Mouse (Mus musculus): ENCODE measurements around the gene Tsga10ip. TPM values are rescaled to one million over a fixed set of nuclear protein-coding genes. Genes with fewer than 3 reads are reported as not detected.
A peak's percentile ranks its signal among the peaks of the same experiment; 100 is the strongest.
"Not testable (repeated sequence)": the region's sequence is repeated elsewhere in the genome, so short reads cannot be mapped to it uniquely, and the experiment has no call there.

Tsga10ip gene
- polyA plus RNA-seq, 1 experiment from 2014 or later, result 0.25 TPM

DNA sequence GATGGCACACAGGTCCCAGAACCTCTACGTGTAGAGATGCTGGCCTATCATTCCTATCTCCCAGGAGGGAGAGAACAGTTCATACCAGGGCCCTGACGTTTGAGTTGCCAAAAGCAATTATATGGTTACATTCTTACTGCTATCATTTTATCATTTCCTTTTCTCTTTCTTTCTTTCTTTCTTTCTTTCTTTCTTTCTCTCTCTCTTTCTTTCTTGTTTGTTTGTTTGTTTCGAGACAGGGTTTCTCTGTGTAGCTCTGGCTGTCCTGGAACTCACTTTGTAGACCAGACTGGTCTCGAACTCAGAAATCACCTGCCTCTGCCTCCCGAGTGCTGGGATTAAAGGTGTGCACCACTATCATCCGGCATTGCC lies 52.8 kb downstream of the Tsga10ip start, which contains the start of gene Cst6:
TSS of gene Cst6 (minus strand) at position 73 of the 372 bp plus-strand sequence.
- not testable (repeated sequence) for H3K9me3 ChIP-seq; ATAC-seq (ENCODE audit: low FRiP score, low read depth); H3K4me1 ChIP-seq; H3K27ac ChIP-seq; H3K36me3 ChIP-seq; H3K27me3 ChIP-seq (replicated peaks)
- peak within 1 kb of the TSS; percentile 70 for H3K9ac ChIP-seq
- peak within 1 kb of the TSS; percentile 78 for H3K4me2 ChIP-seq (replicated peaks)
- peak within 1 kb of the TSS; percentile 38 for H3K4me3 ChIP-seq
- 64% methylated on average over 6 of the region's 6 CpGs for WGBS

GRCm38 (mm10) chr19:5348526-5349501 lies 53.5 kb downstream of the Tsga10ip start:
- Histone ChIP-seq H3K27ac (no peak overlapping the region), H3K4me2 (replicated peaks) (peak overlapping the region; percentile 78), H3K4me3 (peak overlapping the region; percentile 38), H3K27me3 (replicated peaks) (no peaks in the 10 kb centered on the region), H3K4me1 (peaks cover 6% of the 10 kb centered on the region), H3K9ac (peak overlapping the region; percentile 70), H3K9me3 (no peaks in the 10 kb centered on the region), H3K36me3 (no peaks in the 10 kb centered on the region)
- 7% methylated on average over 34 of the region's 34 CpGs for WGBS
- ATAC-seq (ENCODE audit: low FRiP score, low read depth), result no peak

- H3K27me3 ChIP-seq (replicated peaks), result no peaks in the 10 kb centered on the region
- no peak overlapping the region for H3K27ac ChIP-seq
- no peaks in the 10 kb centered on the region for H3K36me3 ChIP-seq
- H3K9ac ChIP-seq, result no peak overlapping the region
- ATAC-seq (ENCODE audit: low FRiP score, low read depth), result no peak
- H3K4me2 ChIP-seq (replicated peaks), result no peak overlapping the region
- H3K4me3 ChIP-seq, result no peak overlapping the region
- peaks cover 6% of the 10 kb centered on the region for H3K4me1 ChIP-seq
- no peaks in the 10 kb centered on the region for H3K9me3 ChIP-seq
- WGBS, result 78% methylated on average over 6 of the region's 6 CpGs
Measured at GRCm38 (mm10) chr19:5348064-5348463, 54.3 kb downstream of the Tsga10ip start.

GRCm38 (mm10) chr19:5345297-5346131 lies 56.8 kb downstream of the Tsga10ip start:
- 77% methylated on average over 6 of the region's 6 CpGs for WGBS
- Histone ChIP-seq H3K9me3 (no peaks in the 10 kb centered on the region), H3K27me3 (replicated peaks) (no peaks in the 10 kb centered on the region), H3K4me3 (no peak overlapping the region), H3K9ac (no peak overlapping the region), H3K4me1 (peaks cover 6% of the 10 kb centered on the region), H3K27ac (no peak overlapping the region), H3K36me3 (no peaks in the 10 kb centered on the region), H3K4me2 (replicated peaks) (no peak overlapping the region)
- no peak for ATAC-seq (ENCODE audit: low FRiP score, low read depth)

GRCm38 (mm10) chr19:5341360-5341759 lies 61.0 kb downstream of the Tsga10ip start:
- ATAC-seq (ENCODE audit: low FRiP score, low read depth), result no peak
- no peaks in the 10 kb centered on the region for H3K27me3 ChIP-seq (replicated peaks)
- WGBS, result 94% methylated on average over 7 of the region's 7 CpGs
- no peaks in the 10 kb centered on the region for H3K36me3 ChIP-seq
- no peak overlapping the region for H3K4me2 ChIP-seq (replicated peaks)
- no peak overlapping the region for H3K27ac ChIP-seq
- H3K4me3 ChIP-seq, result no peak overlapping the region
- H3K9me3 ChIP-seq, result no peaks in the 10 kb centered on the region
- no peak overlapping the region for H3K9ac ChIP-seq
- H3K4me1 ChIP-seq, result no peaks in the 10 kb centered on the region

Other genes with a start within 250 kb of the Tsga10ip start
- gene Pacs1, start 129.4 kb downstream of the Tsga10ip start, polyA plus RNA-seq (2016; fragmentation: Nextera tagmentation; extraction: Ambion mirVana), result 28.9 and 35.0 TPM in 2 replicates
- 351 and 381 TPM in 2 replicates for gene Sf3b2, start 107.1 kb downstream of the Tsga10ip start, polyA plus RNA-seq (2016; fragmentation: Nextera tagmentation; extraction: Ambion mirVana)
- 18.6 and 19.4 TPM in 2 replicates for gene Gal3st3, start 104.2 kb downstream of the Tsga10ip start, polyA plus RNA-seq (2016; fragmentation: Nextera tagmentation; extraction: Ambion mirVana)
- not detected in 2 replicates for gene Catsper1, start 66.8 kb downstream of the Tsga10ip start, polyA plus RNA-seq (2016; fragmentation: Nextera tagmentation; extraction: Ambion mirVana)
- gene Cst6, start 53.0 kb downstream of the Tsga10ip start, polyA plus RNA-seq (2016; fragmentation: Nextera tagmentation; extraction: Ambion mirVana), result 3.9 and 4.1 TPM in 2 replicates
- gene Eif1ad, start 35.8 kb downstream of the Tsga10ip start, polyA plus RNA-seq (2016; fragmentation: Nextera tagmentation; extraction: Ambion mirVana), result 69.7 and 70.9 TPM in 2 replicates
- gene Banf1, start 35.4 kb downstream of the Tsga10ip start, polyA plus RNA-seq (2016; fragmentation: Nextera tagmentation; extraction: Ambion mirVana), result 344 and 354 TPM in 2 replicates
- 110 and 112 TPM in 2 replicates for gene Sart1, start 13.8 kb downstream of the Tsga10ip start, polyA plus RNA-seq (2016; fragmentation: Nextera tagmentation; extraction: Ambion mirVana)
- gene Drap1, start 22.5 kb upstream of the Tsga10ip start, polyA plus RNA-seq (2016; fragmentation: Nextera tagmentation; extraction: Ambion mirVana), result 270 and 298 TPM in 2 replicates
- gene AI837181, start 22.6 kb upstream of the Tsga10ip start, polyA plus RNA-seq (2016; fragmentation: Nextera tagmentation; extraction: Ambion mirVana), result 61.2 and 65.4 TPM in 2 replicates
- not detected in 2 replicates for gene Fosl1, start 45.0 kb upstream of the Tsga10ip start, polyA plus RNA-seq (2016; fragmentation: Nextera tagmentation; extraction: Ambion mirVana)
- 12.9 and 13.0 TPM in 2 replicates for gene Ccdc85b, start 55.4 kb upstream of the Tsga10ip start, polyA plus RNA-seq (2016; fragmentation: Nextera tagmentation; extraction: Ambion mirVana)
- gene Fibp, start 58.1 kb upstream of the Tsga10ip start, polyA plus RNA-seq (2016; fragmentation: Nextera tagmentation; extraction: Ambion mirVana), result 142 and 145 TPM in 2 replicates
- 3.3 and 4.2 TPM in 2 replicates for gene Ctsw, start 66.0 kb upstream of the Tsga10ip start, polyA plus RNA-seq (2016; fragmentation: Nextera tagmentation; extraction: Ambion mirVana)
- 58.3 and 60.3 TPM in 2 replicates for gene Efemp2, start 71.4 kb upstream of the Tsga10ip start, polyA plus RNA-seq (2016; fragmentation: Nextera tagmentation; extraction: Ambion mirVana)
- 44.6 and 47.9 TPM in 2 replicates for gene Mus81, start 85.9 kb upstream of the Tsga10ip start, polyA plus RNA-seq (2016; fragmentation: Nextera tagmentation; extraction: Ambion mirVana)
- 3,361 and 3,377 TPM in 2 replicates for gene Cfl1, start 87.9 kb upstream of the Tsga10ip start, polyA plus RNA-seq (2016; fragmentation: Nextera tagmentation; extraction: Ambion mirVana)
- 0.32 and 0.46 TPM in 2 replicates for gene 1700020D05Rik, start 101.3 kb upstream of the Tsga10ip start, polyA plus RNA-seq (2016; fragmentation: Nextera tagmentation; extraction: Ambion mirVana)
- gene Snx32, start 108.0 kb upstream of the Tsga10ip start, polyA plus RNA-seq (2016; fragmentation: Nextera tagmentation; extraction: Ambion mirVana), result 43.1 and 47.1 TPM in 2 replicates
- 0.29 and 0.32 TPM in 2 replicates for gene Ovol1, start 158.1 kb upstream of the Tsga10ip start, polyA plus RNA-seq (2016; fragmentation: Nextera tagmentation; extraction: Ambion mirVana)
- gene Ap5b1, start 165.5 kb upstream of the Tsga10ip start, polyA plus RNA-seq (2016; fragmentation: Nextera tagmentation; extraction: Ambion mirVana), result 2.5 and 2.8 TPM in 2 replicates
- 140 and 148 TPM in 2 replicates for gene Rnaseh2c, start 199.3 kb upstream of the Tsga10ip start, polyA plus RNA-seq (2016; fragmentation: Nextera tagmentation; extraction: Ambion mirVana)
- gene Kat5, start 207.7 kb upstream of the Tsga10ip start, polyA plus RNA-seq (2016; fragmentation: Nextera tagmentation; extraction: Ambion mirVana), result 67.4 and 73.3 TPM in 2 replicates
- 34.7 and 36.7 TPM in 2 replicates for gene Rela, start 235.0 kb upstream of the Tsga10ip start, polyA plus RNA-seq (2016; fragmentation: Nextera tagmentation; extraction: Ambion mirVana)